Mouse (Mus musculus): ENCODE results near the gene Stx16. TPM values are rescaled to one million over a fixed set of nuclear protein-coding genes. Genes with fewer than 3 reads are reported as not detected.
A peak's percentile ranks its signal among the peaks of the same experiment; 100 is the strongest.

Stx16 gene
- polyA plus RNA-seq, 1 experiment from 2014 or later, result 11.8 TPM

DNA sequence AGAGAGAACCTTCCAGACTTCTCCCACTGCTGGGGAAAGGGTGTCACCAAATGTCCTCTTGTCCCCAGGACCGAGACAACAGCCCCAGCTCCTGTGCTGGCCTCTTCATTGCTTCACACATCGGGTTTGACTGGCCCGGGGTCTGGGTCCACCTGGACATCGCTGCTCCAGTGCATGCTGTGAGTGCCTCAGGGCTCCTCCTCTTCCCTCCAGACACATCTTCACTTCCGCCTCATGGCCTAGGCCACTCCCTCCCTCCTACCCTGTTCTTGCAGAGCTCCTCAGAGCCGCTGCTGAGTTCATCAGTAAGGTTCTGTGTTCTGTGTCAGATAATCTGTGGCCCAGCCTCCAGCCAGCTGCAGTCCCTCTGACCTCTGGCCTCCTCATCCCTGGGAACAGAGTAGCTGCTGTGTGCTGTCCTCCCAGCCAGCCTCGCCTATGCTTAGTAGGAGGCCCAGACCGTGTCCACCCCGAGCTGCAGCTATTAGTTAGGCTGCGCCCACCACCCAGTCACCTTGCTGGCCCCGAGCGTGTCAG is 45.4 kb downstream of the Stx16 start:
- no peak overlapping the region for H3K27ac ChIP-seq (ENCODE audit: low read length)
- H3K9me3 ChIP-seq (ENCODE audit: low read length), result peaks cover 14% of the 10 kb centered on the region; the same call in 1 of the 2 replicates
- 73% methylated on average over 12 of the region's 12 CpGs for WGBS
- no peak overlapping the region for H3K4me3 ChIP-seq (ENCODE audit: low read length)
- H3K36me3 ChIP-seq (ENCODE audit: insufficient read depth, low read length), result peaks cover 48% of the 10 kb centered on the region
- peak; percentile 40 for ATAC-seq (ENCODE audit: low FRiP score, low TSS enrichment)
- peaks cover 1% of the 10 kb centered on the region for H3K4me1 ChIP-seq (ENCODE audit: insufficient read depth, low read length)
- H3K4me2 ChIP-seq (replicated peaks; ENCODE audit: low read depth, low read length), result no peak overlapping the region
- H3K27me3 ChIP-seq (ENCODE audit: insufficient read depth, low read length), result no peaks in the 10 kb centered on the region
- no peak overlapping the region for H3K9ac ChIP-seq (replicated peaks; ENCODE audit: low read length)

DNA sequence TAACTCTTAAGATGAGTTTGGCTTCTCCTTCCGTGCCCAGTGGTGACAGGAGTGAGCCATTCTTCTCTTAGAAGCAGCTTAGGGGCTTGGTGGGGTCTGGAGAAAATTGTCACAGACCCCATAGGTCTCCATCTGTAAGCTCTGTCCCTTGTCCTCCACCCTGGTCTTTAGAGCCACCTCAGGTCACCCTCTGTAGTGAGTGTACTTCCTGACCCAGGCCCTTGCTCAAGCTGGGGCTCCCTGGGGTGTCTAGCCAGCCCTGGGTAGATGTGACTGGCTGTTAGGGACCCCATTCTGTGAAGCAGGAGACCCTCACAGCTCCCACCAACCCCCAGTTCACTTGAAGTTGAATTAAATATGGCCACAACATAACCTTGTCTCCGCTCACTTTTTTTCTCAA is 46.2 kb downstream of the Stx16 start:
- 90% methylated on average over 2 of the region's 2 CpGs for WGBS
- no peaks in the 10 kb centered on the region for H3K27me3 ChIP-seq (ENCODE audit: insufficient read depth, low read length)
- ATAC-seq (ENCODE audit: low FRiP score, low TSS enrichment), result no peak
- H3K4me1 ChIP-seq (ENCODE audit: insufficient read depth, low read length), result peaks cover 10% of the 10 kb centered on the region
- H3K9me3 ChIP-seq (ENCODE audit: low read length), result peaks cover 14% of the 10 kb centered on the region; the same call in 1 of the 2 replicates
- H3K9ac ChIP-seq (replicated peaks; ENCODE audit: low read length), result no peak overlapping the region
- no peak overlapping the region for H3K4me3 ChIP-seq (ENCODE audit: low read length)
- H3K4me2 ChIP-seq (replicated peaks; ENCODE audit: low read depth, low read length), result no peak overlapping the region
- no peak overlapping the region for H3K27ac ChIP-seq (ENCODE audit: low read length)
- peaks cover 46% of the 10 kb centered on the region for H3K36me3 ChIP-seq (ENCODE audit: insufficient read depth, low read length)

DNA sequence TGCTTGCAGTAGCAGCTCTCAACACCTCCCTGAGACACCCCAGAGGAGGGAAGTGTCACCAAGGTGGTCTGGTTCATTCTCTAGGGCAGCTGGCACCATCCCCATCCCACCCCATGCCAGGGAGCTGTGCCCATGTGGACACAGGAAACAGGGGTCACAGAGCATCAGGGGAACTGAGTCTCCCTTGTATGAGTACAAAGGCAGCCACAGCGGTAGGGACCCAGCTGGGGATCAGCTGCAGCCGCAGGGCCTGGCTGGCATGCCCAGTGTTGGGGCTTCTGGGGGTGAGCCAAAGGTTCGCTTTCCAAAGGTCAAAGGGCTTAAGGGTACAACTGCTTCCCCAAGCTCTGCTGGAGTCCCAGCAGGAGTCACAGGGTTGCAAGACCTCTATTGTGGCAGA is 47.6 kb downstream of the Stx16 start:
- H3K4me2 ChIP-seq (replicated peaks; ENCODE audit: low read depth, low read length), result no peak overlapping the region
- H3K4me3 ChIP-seq (ENCODE audit: low read length), result no peak overlapping the region
- H3K27me3 ChIP-seq (ENCODE audit: insufficient read depth, low read length), result no peaks in the 10 kb centered on the region
- ATAC-seq (ENCODE audit: low FRiP score, low TSS enrichment), result no peak
- peaks cover 14% of the 10 kb centered on the region; the same call in 1 of the 2 replicates for H3K9me3 ChIP-seq (ENCODE audit: low read length)
- no peak overlapping the region for H3K27ac ChIP-seq (ENCODE audit: low read length)
- H3K9ac ChIP-seq (replicated peaks; ENCODE audit: low read length), result no peak overlapping the region
- 83% methylated on average over 3 of the region's 3 CpGs for WGBS
- H3K4me1 ChIP-seq (ENCODE audit: insufficient read depth, low read length), result peaks cover 10% of the 10 kb centered on the region
- peaks cover 39% of the 10 kb centered on the region for H3K36me3 ChIP-seq (ENCODE audit: insufficient read depth, low read length)

- H3K9me3 ChIP-seq (ENCODE audit: low read length), result peaks cover 14% of the 10 kb centered on the region; the same call in 1 of the 2 replicates
- H3K4me2 ChIP-seq (replicated peaks; ENCODE audit: low read depth, low read length), result peak overlapping the region; percentile 39
- peak overlapping the region; percentile 0; the same call in 1 of the 2 replicates for H3K4me3 ChIP-seq (ENCODE audit: low read length)
- H3K27me3 ChIP-seq (ENCODE audit: insufficient read depth, low read length), result no peaks in the 10 kb centered on the region
- H3K9ac ChIP-seq (replicated peaks; ENCODE audit: low read length), result peak overlapping the region; percentile 37
- 11% methylated on average over 19 of the region's 21 CpGs for WGBS
- peaks cover 10% of the 10 kb centered on the region for H3K4me1 ChIP-seq (ENCODE audit: insufficient read depth, low read length)
- H3K27ac ChIP-seq (ENCODE audit: low read length), result no peak overlapping the region
- peak; percentile 67 for ATAC-seq (ENCODE audit: low FRiP score, low TSS enrichment)
- peaks cover 18% of the 10 kb centered on the region for H3K36me3 ChIP-seq (ENCODE audit: insufficient read depth, low read length)
Observed at GRCm38 (mm10) chr2:174126522-174127375, 50.6 kb downstream of the Stx16 start.

- Histone ChIP-seq H3K4me2 (replicated peaks; ENCODE audit: low read depth, low read length) (peak overlapping the region; percentile 39), H3K4me1 (ENCODE audit: insufficient read depth, low read length) (peaks cover 10% of the 10 kb centered on the region), H3K36me3 (ENCODE audit: insufficient read depth, low read length) (peaks cover 18% of the 10 kb centered on the region), H3K27me3 (ENCODE audit: insufficient read depth, low read length) (no peaks in the 10 kb centered on the region), H3K27ac (ENCODE audit: low read length) (no peak overlapping the region), H3K9me3 (ENCODE audit: low read length) (peaks cover 14% of the 10 kb centered on the region; the same call in 1 of the 2 replicates), H3K4me3 (ENCODE audit: low read length) (no peak overlapping the region), H3K9ac (replicated peaks; ENCODE audit: low read length) (peak overlapping the region; percentile 37)
- no peak for ATAC-seq (ENCODE audit: low FRiP score, low TSS enrichment)
- WGBS, result 39% methylated on average over 6 of the region's 6 CpGs
Observed at GRCm38 (mm10) chr2:174127376-174127713, 51.2 kb downstream of the Stx16 start.

DNA sequence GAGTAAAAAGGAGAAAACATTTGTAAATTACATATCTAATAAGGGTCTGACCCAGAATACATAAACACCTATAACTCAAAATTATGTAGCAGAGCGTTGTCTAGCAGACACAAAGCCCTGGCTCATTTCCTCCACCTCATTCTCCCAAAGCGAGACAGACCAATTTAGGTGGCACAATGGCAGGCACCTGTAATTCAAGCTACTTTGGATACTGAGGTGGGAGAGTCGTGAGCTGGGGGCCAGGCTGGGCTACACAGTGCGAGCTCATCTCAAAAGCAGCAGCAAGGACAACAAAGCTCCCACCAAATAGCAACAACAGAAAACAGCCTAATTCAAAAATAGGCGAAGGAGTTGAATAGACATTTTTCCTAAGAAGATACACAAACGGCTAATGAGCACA is 52.8 kb downstream of the Stx16 start:
- no peak for ATAC-seq (ENCODE audit: low FRiP score, low TSS enrichment)
- Histone ChIP-seq H3K27me3 (ENCODE audit: insufficient read depth, low read length) (no peaks in the 10 kb centered on the region), H3K4me1 (ENCODE audit: insufficient read depth, low read length) (peaks cover 10% of the 10 kb centered on the region), H3K4me3 (ENCODE audit: low read length) (no peak overlapping the region), H3K27ac (ENCODE audit: low read length) (no peak overlapping the region), H3K36me3 (ENCODE audit: insufficient read depth, low read length) (peaks cover 8% of the 10 kb centered on the region), H3K9me3 (ENCODE audit: low read length) (peaks cover 13% of the 10 kb centered on the region; the same call in 1 of the 2 replicates), H3K4me2 (replicated peaks; ENCODE audit: low read depth, low read length) (no peak overlapping the region), H3K9ac (replicated peaks; ENCODE audit: low read length) (no peak overlapping the region)
- WGBS, result 86% methylated on average over 6 of the region's 6 CpGs

DNA sequence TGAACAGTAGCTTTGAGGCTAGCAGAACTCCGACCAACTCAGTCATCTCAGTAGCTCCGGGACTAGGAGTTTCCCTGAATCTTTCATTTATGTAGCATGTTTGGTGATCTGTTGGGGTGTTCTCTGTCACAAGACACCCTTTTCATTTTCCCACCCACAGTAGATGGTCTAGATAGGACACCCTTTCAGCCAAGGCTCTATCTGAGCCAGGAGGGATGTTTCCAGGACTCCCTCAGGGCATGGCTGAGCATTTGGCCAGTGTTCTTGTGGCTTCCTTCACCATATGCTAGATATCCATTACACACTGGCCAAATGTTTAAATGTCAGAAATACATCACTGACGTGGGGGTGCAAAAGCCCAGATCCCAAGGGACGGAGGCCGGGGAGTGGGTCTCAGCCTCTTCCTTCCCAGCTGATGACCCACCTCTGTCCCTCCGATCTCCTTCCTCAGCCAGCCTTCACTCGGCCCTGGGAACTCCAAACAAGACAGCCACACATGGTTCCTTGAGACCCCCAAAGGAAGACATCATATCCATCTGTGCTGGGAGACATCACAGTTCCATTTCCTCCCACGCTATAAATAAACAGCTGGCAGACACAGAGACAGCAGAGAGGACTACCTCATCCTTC is 54.5 kb downstream of the Stx16 start:
- no peaks in the 10 kb centered on the region for H3K36me3 ChIP-seq (ENCODE audit: insufficient read depth, low read length)
- no peak overlapping the region for H3K4me3 ChIP-seq (ENCODE audit: low read length)
- H3K4me2 ChIP-seq (replicated peaks; ENCODE audit: low read depth, low read length), result no peak overlapping the region
- no peaks in the 10 kb centered on the region for H3K9me3 ChIP-seq (ENCODE audit: low read length)
- WGBS, result 70% methylated on average over 8 of the region's 8 CpGs
- no peak overlapping the region for H3K9ac ChIP-seq (replicated peaks; ENCODE audit: low read length)
- H3K27ac ChIP-seq (ENCODE audit: low read length), result no peak overlapping the region
- H3K27me3 ChIP-seq (ENCODE audit: insufficient read depth, low read length), result no peaks in the 10 kb centered on the region
- peaks cover 10% of the 10 kb centered on the region for H3K4me1 ChIP-seq (ENCODE audit: insufficient read depth, low read length)
- no peak for ATAC-seq (ENCODE audit: low FRiP score, low TSS enrichment)

- Histone ChIP-seq H3K27ac (ENCODE audit: low read length) (no peak overlapping the region), H3K9me3 (ENCODE audit: low read length) (no peaks in the 10 kb centered on the region), H3K4me3 (ENCODE audit: low read length) (no peak overlapping the region), H3K4me2 (replicated peaks; ENCODE audit: low read depth, low read length) (no peak overlapping the region), H3K4me1 (ENCODE audit: insufficient read depth, low read length) (no peaks in the 10 kb centered on the region), H3K36me3 (ENCODE audit: insufficient read depth, low read length) (no peaks in the 10 kb centered on the region), H3K9ac (replicated peaks; ENCODE audit: low read length) (no peak overlapping the region), H3K27me3 (ENCODE audit: insufficient read depth, low read length) (no peaks in the 10 kb centered on the region)
- 69% methylated on average over 8 of the region's 8 CpGs for WGBS
- no peak for ATAC-seq (ENCODE audit: low FRiP score, low TSS enrichment)
Observed at GRCm38 (mm10) chr2:174132413-174132969, 56.4 kb downstream of the Stx16 start.
